Mouse (Mus musculus): ENCODE measurements around the gene Herc6. TPM values are rescaled to one million over a fixed set of nuclear protein-coding genes. Genes with fewer than 3 reads are reported as not detected.
A peak's percentile ranks its signal among the peaks of the same experiment; 100 is the strongest.

The Herc6 gene
- polyA plus RNA-seq, 1 experiment from 2014 or later: 5.0 TPM

DNA sequence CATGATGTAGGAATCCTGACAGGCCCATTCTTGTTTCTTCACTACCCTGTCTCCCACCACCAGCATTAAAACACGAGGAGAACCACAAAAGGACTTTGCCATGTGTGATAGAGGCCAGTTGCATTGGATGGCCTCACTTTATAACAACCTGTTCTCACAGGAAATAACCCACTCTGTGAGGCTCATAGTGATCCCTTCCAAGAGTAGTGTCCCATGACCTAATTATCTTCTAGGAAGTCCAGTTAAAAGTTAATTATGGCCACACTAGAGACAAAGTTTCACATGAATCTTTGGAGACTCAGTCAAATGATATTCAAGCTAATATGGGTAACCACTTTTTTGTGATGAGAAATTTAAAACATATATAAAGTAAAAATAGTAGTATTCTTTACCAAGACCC lies 66.5 kb downstream of the Herc6 start:
- Histone ChIP-seq H3K4me3 (ENCODE audit: low read depth, low read length) (no peak overlapping the region), H3K27me3 (ENCODE audit: insufficient read depth, low read length) (no peaks in the 10 kb centered on the region), H3K9me3 (ENCODE audit: low read length) (no peaks in the 10 kb centered on the region), H3K4me2 (ENCODE audit: low read depth, low read length) (no peak overlapping the region), H3K36me3 (replicated peaks; ENCODE audit: insufficient read depth, low read length) (0 out of 2 replicates have a peak, but pooled peaks cover 2% of the 10 kb centered on the region), H3K27ac (ENCODE audit: low read depth) (no peak overlapping the region), H3K9ac (replicated peaks) (no peak overlapping the region), H3K4me1 (ENCODE audit: insufficient read depth) (no peaks in the 10 kb centered on the region)
- DNase-seq: no peak
- no peak for ATAC-seq
- no peak for TF ChIP-seq CTCF (IDR thresholded peaks at IDR 0.05; ENCODE audit: low read depth)
- TF ChIP-seq EP300 (IDR thresholded peaks at IDR 0.05; ENCODE audit: low read depth): no peak
- WGBS (ENCODE audit: insufficient replicate concordance): 53% methylated on average over 1 of the region's 1 CpGs

- Histone ChIP-seq H3K4me1 (ENCODE audit: insufficient read depth) (no peaks in the 10 kb centered on the region), H3K9me3 (ENCODE audit: low read length) (no peaks in the 10 kb centered on the region), H3K27me3 (ENCODE audit: insufficient read depth, low read length) (no peaks in the 10 kb centered on the region), H3K4me3 (ENCODE audit: low read depth, low read length) (no peak overlapping the region), H3K27ac (ENCODE audit: low read depth) (no peak overlapping the region), H3K4me2 (ENCODE audit: low read depth, low read length) (no peak overlapping the region), H3K9ac (replicated peaks) (no peak overlapping the region), H3K36me3 (replicated peaks; ENCODE audit: insufficient read depth, low read length) (0 out of 2 replicates have a peak, but pooled peaks cover 5% of the 10 kb centered on the region)
- 54% methylated on average over 4 of the region's 4 CpGs for WGBS (ENCODE audit: insufficient replicate concordance)
- ATAC-seq (no peak), DNase-seq (no peak)
- no peak for TF ChIP-seq EP300 (IDR thresholded peaks at IDR 0.05; ENCODE audit: low read depth)
- no peak for TF ChIP-seq CTCF (IDR thresholded peaks at IDR 0.05; ENCODE audit: low read depth)
These were observed 80.5 kb downstream of the Herc6 start for GRCm38 (mm10) chr6:57661295-57661694.

DNA sequence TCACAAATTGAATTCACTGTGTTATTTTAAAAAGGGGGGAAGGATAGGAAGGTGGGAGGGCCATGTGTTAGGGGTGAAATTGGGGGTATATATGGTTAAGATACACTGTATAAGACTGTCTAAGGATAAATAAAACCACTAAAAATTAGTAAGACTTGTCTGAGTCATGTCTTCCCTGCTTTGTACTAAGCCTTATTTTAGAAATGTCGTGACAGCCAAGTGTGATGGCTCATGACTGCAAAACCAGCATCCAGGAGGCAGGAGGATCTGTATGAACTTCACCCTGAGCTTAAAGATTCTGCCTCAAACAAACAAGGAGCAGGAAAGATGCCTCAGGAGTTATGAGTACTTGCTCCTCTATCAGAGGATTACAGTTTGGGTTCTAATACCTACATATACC lies 103.4 kb downstream of the Herc6 start:
- Histone ChIP-seq H3K9ac (replicated peaks) (no peak overlapping the region), H3K27ac (ENCODE audit: low read depth) (no peak overlapping the region), H3K27me3 (ENCODE audit: insufficient read depth, low read length) (no peaks in the 10 kb centered on the region), H3K9me3 (ENCODE audit: low read length) (no peaks in the 10 kb centered on the region), H3K4me3 (ENCODE audit: low read depth, low read length) (no peak overlapping the region), H3K4me1 (ENCODE audit: insufficient read depth) (no peaks in the 10 kb centered on the region), H3K36me3 (replicated peaks; ENCODE audit: insufficient read depth, low read length) (peaks cover 12% of the 10 kb centered on the region), H3K4me2 (ENCODE audit: low read depth, low read length) (no peak overlapping the region)
- DNase-seq (no peak), ATAC-seq (no peak)
- WGBS (ENCODE audit: insufficient replicate concordance): 87% methylated on average over 1 of the region's 1 CpGs
- no peak for TF ChIP-seq EP300 (IDR thresholded peaks at IDR 0.05; ENCODE audit: low read depth)
- no peak for TF ChIP-seq CTCF (IDR thresholded peaks at IDR 0.05; ENCODE audit: low read depth)

DNA sequence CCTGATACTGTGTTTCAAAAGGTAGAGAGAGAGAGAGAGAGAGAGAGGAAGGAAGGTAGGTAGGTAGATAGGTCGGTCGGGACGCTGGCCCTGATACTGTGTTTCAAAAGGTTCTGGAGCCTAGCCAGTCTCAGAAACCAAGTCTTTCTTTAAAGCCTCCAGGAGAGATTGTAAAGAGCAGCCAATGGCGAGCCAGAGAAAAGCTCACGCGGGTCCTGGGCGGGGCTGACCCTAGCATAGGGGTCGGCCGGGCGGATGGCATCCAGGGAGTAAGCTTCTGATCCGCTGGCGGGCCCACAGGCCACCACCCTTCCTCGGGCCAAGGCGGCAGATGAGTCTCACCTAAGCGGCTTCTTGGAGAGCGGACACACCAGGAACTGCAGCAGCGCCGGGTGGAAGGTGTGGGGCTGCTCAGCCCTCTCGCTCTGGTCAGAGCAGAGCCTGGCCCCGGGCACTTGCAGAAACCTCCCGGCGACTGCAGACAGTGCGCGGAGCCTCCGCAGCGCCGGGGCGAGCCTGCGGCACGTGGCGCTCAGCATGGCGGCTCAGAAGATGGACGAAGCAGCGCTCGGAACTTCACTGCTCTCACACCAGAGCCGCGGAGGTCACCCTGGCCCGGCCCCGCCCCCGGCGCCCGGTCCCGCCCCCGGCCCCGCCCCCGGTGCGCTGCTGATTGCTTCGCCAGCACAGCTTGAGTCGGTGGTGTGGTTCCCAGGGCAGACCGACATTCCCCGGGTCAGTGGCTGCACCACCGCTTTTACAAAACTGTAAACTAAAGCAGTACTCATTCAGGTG lies 110.9 kb downstream of the Herc6 start, which contains the start of gene Pyurf:
Gene Pyurf, minus strand, starts transcription at position 612 of the 795 bp plus-strand sequence.
- peak; percentile 97 for ATAC-seq
- Histone ChIP-seq H3K27ac (ENCODE audit: low read depth) (peak within 1 kb of the TSS; percentile 94), H3K4me3 (ENCODE audit: low read depth, low read length) (peak within 1 kb of the TSS; percentile 72), H3K36me3 (replicated peaks; ENCODE audit: insufficient read depth, low read length) (peaks cover 11% of the 10 kb centered on the region), H3K9me3 (ENCODE audit: low read length) (no peaks in the 10 kb centered on the region), H3K9ac (replicated peaks) (peak within 1 kb of the TSS; percentile 68), H3K4me1 (ENCODE audit: insufficient read depth) (peaks cover 5% of the 10 kb centered on the region), H3K4me2 (ENCODE audit: low read depth, low read length) (peak within 1 kb of the TSS; percentile 80), H3K27me3 (ENCODE audit: insufficient read depth, low read length) (no peaks in the 10 kb centered on the region)
- under 1% methylated on average over 52 of the region's 52 CpGs for WGBS (ENCODE audit: insufficient replicate concordance)
- DNase-seq: peak; percentile 95
- TF ChIP-seq CTCF (IDR thresholded peaks at IDR 0.05; ENCODE audit: low read depth) (0 out of 2 replicates have a peak, but pooled peaks have one; percentile 23), EP300 (IDR thresholded peaks at IDR 0.05; ENCODE audit: low read depth) (no peak)

DNA sequence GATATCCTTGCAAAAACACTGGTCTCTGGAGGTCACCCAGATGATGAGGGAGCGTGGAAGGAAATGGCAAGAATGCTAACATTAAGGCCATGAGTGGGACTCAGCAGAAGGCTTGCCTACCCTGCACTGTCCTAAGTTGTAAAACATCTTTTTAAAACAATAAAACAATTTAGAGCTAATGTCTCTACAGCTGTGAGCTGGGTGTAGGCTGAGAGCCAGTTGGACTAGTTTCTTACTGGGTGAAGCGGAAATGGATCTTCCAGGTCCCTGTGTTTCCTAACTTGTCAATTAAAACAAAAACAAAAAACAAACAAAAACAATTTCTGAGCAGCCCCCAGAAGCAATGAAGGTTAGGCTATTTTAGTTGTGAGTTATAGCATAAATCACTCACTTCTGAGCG lies 112.3 kb downstream of the Herc6 start:
- Histone ChIP-seq H3K4me1 (ENCODE audit: insufficient read depth) (peaks cover 5% of the 10 kb centered on the region), H3K27me3 (ENCODE audit: insufficient read depth, low read length) (no peaks in the 10 kb centered on the region), H3K9ac (replicated peaks) (no peak overlapping the region), H3K4me2 (ENCODE audit: low read depth, low read length) (no peak overlapping the region), H3K36me3 (replicated peaks; ENCODE audit: insufficient read depth, low read length) (peaks cover 4% of the 10 kb centered on the region), H3K9me3 (ENCODE audit: low read length) (no peaks in the 10 kb centered on the region), H3K27ac (ENCODE audit: low read depth) (no peak overlapping the region), H3K4me3 (ENCODE audit: low read depth, low read length) (no peak overlapping the region)
- no peak for TF ChIP-seq CTCF (IDR thresholded peaks at IDR 0.05; ENCODE audit: low read depth)
- TF ChIP-seq EP300 (IDR thresholded peaks at IDR 0.05; ENCODE audit: low read depth): no peak
- WGBS (ENCODE audit: insufficient replicate concordance): 79% methylated on average over 3 of the region's 3 CpGs
- ATAC-seq (no peak), DNase-seq (no peak)

DNA sequence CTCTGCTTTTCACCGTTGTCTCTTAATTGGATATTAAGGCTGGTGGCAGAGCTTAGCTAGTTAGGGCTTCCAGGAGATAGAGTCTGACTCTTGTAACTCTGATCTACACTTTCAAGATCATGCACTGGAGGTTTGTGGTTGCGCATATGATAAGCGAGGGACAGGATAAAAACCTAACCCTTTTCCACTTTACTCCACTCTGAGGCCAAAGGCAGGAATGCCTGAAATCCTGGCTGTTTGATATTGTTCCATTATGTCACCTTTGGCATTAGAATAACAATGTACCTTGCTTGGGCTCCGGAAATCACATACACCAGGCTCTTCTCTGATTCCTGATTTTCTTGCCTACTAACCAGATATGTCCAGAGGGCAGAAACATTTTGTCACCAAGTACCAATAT lies 120.9 kb downstream of the Herc6 start:
- Histone ChIP-seq H3K27me3 (ENCODE audit: insufficient read depth, low read length) (no peaks in the 10 kb centered on the region), H3K4me1 (ENCODE audit: insufficient read depth) (0 out of 2 replicates have a peak, but pooled peaks cover 2% of the 10 kb centered on the region), H3K36me3 (replicated peaks; ENCODE audit: insufficient read depth, low read length) (no peaks in the 10 kb centered on the region), H3K9me3 (ENCODE audit: low read length) (no peaks in the 10 kb centered on the region), H3K9ac (replicated peaks) (no peak overlapping the region), H3K4me2 (ENCODE audit: low read depth, low read length) (peak overlapping the region; percentile 84), H3K4me3 (ENCODE audit: low read depth, low read length) (peak overlapping the region; percentile 79; the same call in 1 of the 2 replicates), H3K27ac (ENCODE audit: low read depth) (no peak overlapping the region)
- TF ChIP-seq CTCF (IDR thresholded peaks at IDR 0.05; ENCODE audit: low read depth): no peak
- TF ChIP-seq EP300 (IDR thresholded peaks at IDR 0.05; ENCODE audit: low read depth): no peak
- 65% methylated on average over 4 of the region's 4 CpGs for WGBS (ENCODE audit: insufficient replicate concordance)
- no peak for ATAC-seq
- no peak for DNase-seq

Measured in liver, postnatal 0 days (tissue).